21 mouse cellular contexts compared by ENCODE assay signal in genomic region chr13:63613201-63613600, GRCm38 (mm10). TPM values are rescaled to one million over a fixed set of nuclear protein-coding genes. Genes with fewer than 3 reads are reported as not detected.
DNase-seq lines count a peak whose midpoint lies in the region; ATAC-seq and TF ChIP-seq lines count a peak whose summit lies in the region.
"Had no signal": no experiment of that assay in that cellular context is flagged by ENCODE, and none has a peak within 500 bp of the region (broad histone marks: within the 10 kb centered on the region; RNA-seq: fewer than 3 reads in every experiment).

No protein-coding gene starts in this region.

- no peaks in the 10 kb centered on the region for H3K27me3 ChIP-seq in embryonic facial prominence, embryonic 14.5 days (replicated peaks; ENCODE audit: control insufficient read depth, insufficient read depth, low read length)
- H3K27me3 ChIP-seq in embryonic facial prominence, embryonic 10.5 days (replicated peaks; ENCODE audit: low read depth, poor library complexity, severe bottlenecking): 0 out of 2 replicates have a peak, but pooled peaks cover 5% of the 10 kb centered on the region
- H3K27me3 ChIP-seq in heart, embryonic 11.5 days (ENCODE audit: control insufficient read depth, insufficient read depth, low read length): no peaks in the 10 kb centered on the region
- no peaks in the 10 kb centered on the region for H3K27me3 ChIP-seq in kidney, postnatal 0 days (ENCODE audit: insufficient read depth, low read length)
- no peaks in the 10 kb centered on the region for H3K27me3 ChIP-seq in myocyte (ENCODE audit: control insufficient read depth, insufficient read depth, insufficient read length)
- H3K27me3 ChIP-seq: Patski had no signal

- peaks cover 8% of the 10 kb centered on the region for H3K4me1 ChIP-seq in embryonic facial prominence, embryonic 14.5 days (ENCODE audit: control insufficient read depth, insufficient read depth, low read length)
- peaks cover 53% of the 10 kb centered on the region for H3K4me1 ChIP-seq in embryonic facial prominence, embryonic 10.5 days
- 0 out of 2 replicates have a peak, but pooled peaks cover 7% of the 10 kb centered on the region for H3K4me1 ChIP-seq in heart, embryonic 11.5 days (ENCODE audit: control insufficient read depth, insufficient read depth, low read length)
- 0 out of 2 replicates have a peak, but pooled peaks cover 4% of the 10 kb centered on the region for H3K4me1 ChIP-seq in kidney, postnatal 0 days (replicated peaks; ENCODE audit: insufficient read depth, low read length)

- ATAC-seq in embryonic facial prominence, embryonic 14.5 days (ENCODE audit: low read depth): no peak
- no peak for ATAC-seq in heart, embryonic 11.5 days (replicated peaks; ENCODE audit: insufficient number of reproducible peaks, low FRiP score, low TSS enrichment)
- ATAC-seq in kidney, postnatal 0 days (replicated peaks; ENCODE audit: low FRiP score, low read depth): no peak
- ATAC-seq: activated CD4-positive, CD25-positive, alpha-beta regulatory T cell, adult 4 months; CD4-positive, CD25-positive, alpha-beta regulatory T cell, adult 4 months; Patski had no signal

- H3K9me3 ChIP-seq in embryonic facial prominence, embryonic 14.5 days (ENCODE audit: control insufficient read depth, low read length): no peaks in the 10 kb centered on the region
- H3K9me3 ChIP-seq in embryonic facial prominence, embryonic 10.5 days: no peaks in the 10 kb centered on the region
- no peaks in the 10 kb centered on the region for H3K9me3 ChIP-seq in heart, embryonic 11.5 days (replicated peaks; ENCODE audit: control insufficient read depth, low read length)
- H3K9me3 ChIP-seq in kidney, postnatal 0 days (replicated peaks; ENCODE audit: low read length): no peaks in the 10 kb centered on the region
- H3K9me3 ChIP-seq: G1E had no signal

- H3K27ac ChIP-seq in embryonic facial prominence, embryonic 14.5 days (replicated peaks; ENCODE audit: low read depth, low read length): no peak overlapping the region
- H3K27ac ChIP-seq in embryonic facial prominence, embryonic 10.5 days (replicated peaks): no peak overlapping the region
- no peak overlapping the region for H3K27ac ChIP-seq in heart, embryonic 11.5 days (ENCODE audit: low read depth, low read length)
- H3K27ac ChIP-seq in kidney, postnatal 0 days: no peak overlapping the region

- no peak overlapping the region for H3K9ac ChIP-seq in embryonic facial prominence, embryonic 14.5 days (ENCODE audit: low read depth, low read length)
- no peak overlapping the region for H3K9ac ChIP-seq in heart, embryonic 11.5 days (ENCODE audit: low read depth, low read length)
- no peak overlapping the region for H3K9ac ChIP-seq in kidney, postnatal 0 days (ENCODE audit: low read depth, low read length)

- no peaks in the 10 kb centered on the region for H3K36me3 ChIP-seq in embryonic facial prominence, embryonic 14.5 days (ENCODE audit: control insufficient read depth, insufficient read depth, low read length)
- H3K36me3 ChIP-seq in embryonic facial prominence, embryonic 10.5 days (replicated peaks): no peaks in the 10 kb centered on the region
- no peaks in the 10 kb centered on the region for H3K36me3 ChIP-seq in heart, embryonic 11.5 days (ENCODE audit: control insufficient read depth, insufficient read depth, low read length)
- no peaks in the 10 kb centered on the region for H3K36me3 ChIP-seq in kidney, postnatal 0 days (ENCODE audit: insufficient read depth, low read length)
- no peaks in the 10 kb centered on the region for H3K36me3 ChIP-seq in myocyte (ENCODE audit: control insufficient read depth, insufficient read depth)
- H3K36me3 ChIP-seq: G1E had no signal

- WGBS in embryonic facial prominence, embryonic 14.5 days: 54% methylated on average over 2 of the region's 2 CpGs
- 63% methylated on average over 2 of the region's 2 CpGs for WGBS in embryonic facial prominence, embryonic 10.5 days
- WGBS in heart, embryonic 11.5 days (ENCODE audit: insufficient replicate concordance): 31% methylated on average over 2 of the region's 2 CpGs
- WGBS in kidney, postnatal 0 days: 26% methylated on average over 2 of the region's 2 CpGs

- H3K79me2 ChIP-seq in myocyte (ENCODE audit: control insufficient read depth, insufficient read depth): no peaks in the 10 kb centered on the region

- no peak for TF ChIP-seq CTCF in kidney, postnatal 0 days (IDR thresholded peaks at IDR 0.05; ENCODE audit: low read depth)

- H3K4me2 ChIP-seq in embryonic facial prominence, embryonic 14.5 days (ENCODE audit: low read depth, low read length): no peak overlapping the region
- H3K4me2 ChIP-seq in heart, embryonic 11.5 days: no peak overlapping the region
- no peak overlapping the region for H3K4me2 ChIP-seq in kidney, postnatal 0 days (ENCODE audit: low read length)
- H3K4me2 ChIP-seq in myocyte (ENCODE audit: low read depth): no peak overlapping the region

- peak; percentile 21 for DNase-seq in embryonic facial prominence, embryonic 14.5 days (ENCODE audit: low spot score)
- DNase-seq in embryonic facial prominence, embryonic 10.5 days (ENCODE audit: low spot score): no peak
- DNase-seq in heart, adult 11 months: peak; percentile 64
- peak; percentile 24 for DNase-seq in kidney, postnatal 0 days (ENCODE audit: low spot score)
- DNase-seq in kidney, postnatal 4 days: no peak
- DNase-seq in gastrocnemius, postnatal 4 days (ENCODE audit: low spot score in 2 of 2): no peak
- DNase-seq: adrenal gland, adult 2 months; adrenal gland, adult 8-10 months; adrenal gland, postnatal 10 days; adrenal gland, postnatal 14 days; adrenal gland, postnatal 25 days; adrenal gland, postnatal 36 days; B cell, adult 2 months; cerebellum, adult 11 months; cerebellum, adult 11-12 months had no signal

- TF ChIP-seq POLR2A in myocyte (IDR thresholded peaks at IDR 0.05; ENCODE audit: insufficient read length, low read depth): no peak

- H3ac ChIP-seq in myocyte (ENCODE audit: control insufficient read depth, insufficient read length): no peak overlapping the region

- no peak overlapping the region for H3K4me3 ChIP-seq in embryonic facial prominence, embryonic 14.5 days (ENCODE audit: low read depth, low read length)
- no peak overlapping the region for H3K4me3 ChIP-seq in embryonic facial prominence, embryonic 10.5 days
- H3K4me3 ChIP-seq in heart, embryonic 11.5 days (ENCODE audit: low read depth, low read length): no peak overlapping the region
- no peak overlapping the region for H3K4me3 ChIP-seq in kidney, postnatal 0 days (replicated peaks; ENCODE audit: low read depth, low read length)
- no peak overlapping the region for H3K4me3 ChIP-seq in myocyte

TF ChIP-seq in myocyte, 11 proteins besides CTCF, POLR2A, EP300 and RAD21:
- peak; percentile 69 to 76 (median 74) for TF ChIP-seq MYOD1 (IDR thresholded peaks at IDR 0.05; ENCODE audit: control insufficient read depth in 1 of 3, insufficient read length in 2 of 3, low read depth in 2 of 3)
- TF ChIP-seq MYOG (IDR thresholded peaks at IDR 0.05; ENCODE audit: control insufficient read depth in 1 of 3, insufficient read depth in 1 of 3, insufficient read length in 2 of 3, low read depth in 2 of 3): no peak

RNA-seq across cellular contexts. Expression of gene Ptch1, which starts 39.8 kb away (rescaled TPM):
- polyA plus RNA-seq in embryonic facial prominence, embryonic 14.5 days (2014; fragmentation: Nextera tagmentation; extraction: Ambion mirVana): 22.7 and 23.2 TPM in 2 replicates
- 33.0 and 33.5 TPM in 2 replicates for polyA plus RNA-seq in embryonic facial prominence, embryonic 10.5 days (2016; fragmentation: Nextera tagmentation; extraction: Ambion mirVana)
- 7.4 and 11.8 TPM in 2 replicates for polyA plus RNA-seq in heart, embryonic 11.5 days (2014; fragmentation: Nextera tagmentation; extraction: Ambion mirVana)
- 10.7 and 12.2 TPM in 2 replicates for polyA plus RNA-seq in kidney, postnatal 0 days (2015; fragmentation: Nextera tagmentation; extraction: Ambion mirVana)
- polyA plus RNA-seq in myocyte (2012; fragmentation: generic; extraction: Trizol): 2.2 TPM
- total RNA-seq in gastrocnemius, postnatal 4 days (2021): 10 to 100 TPM; 23.4 to 24.1 TPM

Comparison
In these comparisons a context has a peak if more than half of its experiments do, and no peak if none do; other contexts are left out.
1. DNase-seq: peak in embryonic facial prominence, embryonic 14.5 days (single experiment), heart, adult 11 months (single experiment) and kidney, postnatal 0 days (single experiment); none in embryonic facial prominence, embryonic 10.5 days (single experiment), kidney, postnatal 4 days (0 of 2) and gastrocnemius, postnatal 4 days (0 of 2).